Mouse (Mus musculus) ovary, postnatal 36 days (tissue): ENCODE results near the gene S100a8.

ENCODE experiments used
- DNase-seq: peaks from one replicate; pipeline ENCODE4 v3.0.0; 2022; ENCODE audit warnings: low spot score, mixed read lengths

S100a8 gene

GRCm38 (mm10) chr3:90678656-90679055 is 9.9 kb downstream of the S100a8 start:
- no peak for DNase-seq

- DNase-seq = no peak
Observed at GRCm38 (mm10) chr3:90683929-90684328, 15.2 kb downstream of the S100a8 start.

- DNase-seq = no peak
Observed at GRCm38 (mm10) chr3:90686835-90687234, 18.1 kb downstream of the S100a8 start.

GRCm38 (mm10) chr3:90693496-90693895 is 24.7 kb downstream of the S100a8 start:
- DNase-seq = no peak

DNA sequence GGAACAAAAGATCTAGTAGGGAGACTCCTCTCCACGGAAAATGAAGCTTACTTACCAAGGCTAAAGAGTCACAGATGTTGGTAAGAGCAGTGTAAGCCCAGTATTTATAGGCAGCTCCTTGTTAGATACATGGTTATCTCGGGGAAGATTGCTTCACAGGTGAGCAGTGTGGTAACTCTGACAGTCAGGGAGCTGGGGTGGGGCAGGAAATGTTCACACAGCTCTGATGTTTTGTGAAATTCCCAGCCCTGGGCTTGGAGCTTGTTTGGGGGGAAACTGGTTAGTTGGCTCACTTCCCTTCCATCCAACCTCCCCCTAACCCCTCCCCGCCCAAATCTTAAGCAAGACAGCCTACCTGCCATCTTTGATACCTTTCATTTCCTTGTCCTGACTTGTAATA is 26.8 kb downstream of the S100a8 start, which contains the start of gene S100a9:
TSS of gene S100a9 (minus strand) at position 109 of the 400 bp plus-strand sequence.
- no peak for DNase-seq

DNA sequence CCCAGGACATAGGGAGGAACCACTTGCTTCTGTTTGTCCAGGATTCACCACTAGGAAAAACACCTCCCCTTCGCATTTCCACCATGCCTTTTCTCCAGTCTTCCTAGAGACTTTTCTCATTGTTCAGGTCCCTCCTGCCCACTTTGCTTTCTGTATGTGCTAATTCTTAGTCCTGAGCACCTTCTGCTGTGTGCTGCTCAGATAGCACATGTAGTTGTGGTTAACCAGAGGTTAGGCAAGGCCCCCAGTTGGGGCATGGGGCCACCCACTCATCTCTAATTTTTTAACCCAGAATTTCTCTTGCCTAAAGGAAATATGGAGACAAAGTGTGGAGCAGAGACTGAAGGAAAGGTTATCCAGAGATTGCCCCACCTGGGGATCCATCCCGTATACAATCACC is 33.5 kb downstream of the S100a8 start:
- DNase-seq = no peak

GRCm38 (mm10) chr3:90708523-90709202 is 39.9 kb downstream of the S100a8 start:
- no peak for DNase-seq

DNA sequence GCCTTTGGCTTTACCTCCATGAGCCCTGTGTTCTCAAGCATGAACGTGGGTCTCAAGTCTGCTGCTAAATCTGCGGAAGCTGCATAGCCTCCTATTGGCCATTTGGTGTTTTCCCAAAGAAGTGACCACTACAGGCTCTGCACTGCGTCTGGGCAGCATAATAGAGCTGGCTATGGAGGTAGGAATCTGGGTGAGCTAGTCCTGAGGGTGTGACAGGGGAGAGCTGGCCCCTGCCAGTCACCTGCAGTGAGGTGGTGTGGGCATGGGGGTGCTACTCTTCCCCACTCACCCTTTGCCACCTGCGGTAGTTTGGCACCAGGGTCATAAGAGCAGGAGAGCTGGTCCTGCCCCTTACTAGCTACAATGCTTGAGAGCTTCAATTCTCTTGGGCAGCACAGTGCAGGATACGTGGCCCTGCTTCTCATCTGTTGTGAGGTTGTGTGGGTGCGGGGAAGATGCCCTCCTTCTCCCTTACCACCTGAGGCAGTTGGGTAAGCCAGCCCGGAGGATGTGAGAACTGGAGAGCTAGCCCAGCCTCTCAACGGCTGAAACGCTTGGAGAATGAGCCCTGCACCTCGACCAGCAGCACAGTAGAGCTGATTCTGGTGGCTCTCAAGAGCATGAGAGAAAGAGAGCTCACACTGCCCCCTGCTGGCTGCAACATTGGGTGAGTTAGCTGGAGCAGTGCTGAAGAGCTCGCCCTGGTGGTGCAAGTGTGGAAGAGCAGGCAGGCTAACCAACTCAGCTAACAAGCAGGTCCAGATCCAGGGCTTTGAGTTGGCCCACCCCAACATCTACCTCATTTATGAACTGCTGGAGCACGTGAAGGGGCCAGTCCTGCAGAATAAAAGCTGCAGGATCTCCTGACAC is 41.0 kb downstream of the S100a8 start:
- peak; percentile 77 for DNase-seq
